Mouse (Mus musculus): ENCODE data around the gene Il27.

DNA sequence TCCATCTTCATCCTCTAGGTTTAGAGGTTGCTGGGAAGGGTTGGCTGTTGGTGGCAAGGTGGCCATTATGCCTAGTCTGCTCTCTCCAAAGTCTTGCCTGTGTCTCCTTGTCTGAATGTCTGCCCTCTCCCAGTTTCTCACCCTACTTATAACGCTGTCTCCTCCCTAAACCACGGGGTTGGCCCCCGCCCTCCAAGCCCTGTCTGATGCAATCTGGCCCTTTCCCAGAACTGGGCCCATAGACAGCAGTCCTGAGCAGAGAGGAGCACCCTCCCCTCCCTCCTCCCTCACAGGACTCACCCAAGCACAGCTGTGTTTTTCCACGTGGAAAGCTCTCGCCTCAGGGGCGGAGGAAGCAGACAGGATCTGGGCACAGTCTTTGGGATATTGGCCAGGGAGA lies 30.6 kb upstream of the Il27 start:
- no peak for TF ChIP-seq CTCF (IDR thresholded peaks at IDR 0.05; ENCODE audit: control insufficient read depth, insufficient read depth, insufficient replicate concordance, low read depth, low read length)
- no peak for TF ChIP-seq POLR2A (IDR thresholded peaks at IDR 0.05; ENCODE audit: control insufficient read depth, low read depth, low read length)
